Mouse (Mus musculus) erythroblast, embryonic 14.5 days (primary cell): ENCODE data around the gene Arhgap17. TPM values are rescaled to one million over a fixed set of nuclear protein-coding genes. Genes with fewer than 3 reads are reported as not detected.

ENCODE experiments used
- H3K27me3 ChIP-seq: 2 replicates; pipeline ENCODE4 v1.6.1; 2012; ENCODE audit warnings: inconsistent platforms; ENCODE audit not compliant: control insufficient read depth
- H3K36me3 ChIP-seq: 2 replicates; pipeline ENCODE4 v1.6.1; 2012; ENCODE audit warnings: mild to moderate bottlenecking, inconsistent platforms; ENCODE audit not compliant: control insufficient read depth
- H3K4me1 ChIP-seq: 2 replicates; pipeline ENCODE4 v1.6.1; 2012; ENCODE audit warnings: inconsistent platforms; ENCODE audit not compliant: control insufficient read depth
- H3K4me3 ChIP-seq: replicated peaks from 2 replicates; pipeline ENCODE3; 2012; ENCODE audit warnings: moderate library complexity, mild to moderate bottlenecking, inconsistent platforms
- H3K9me3 ChIP-seq: 2 replicates; pipeline ENCODE4 v1.6.1; 2012; ENCODE audit warnings: low read length, inconsistent platforms, mixed read lengths; ENCODE audit not compliant: control insufficient read depth
- GATA1 ChIP-seq: IDR thresholded peaks from 2 replicates; pipeline ENCODE4 v1.6.1; 2012; ENCODE audit warnings: low read length, inconsistent platforms, mixed read lengths
- TAL1 ChIP-seq: IDR thresholded peaks from 3 replicates; pipeline ENCODE4 v1.6.1; 2012; ENCODE audit warnings: low read length, inconsistent platforms, mixed read lengths
- polyA plus RNA-seq: library from polyadenylated mRNA; stranded (reverse); fragments of >175 nt; gene quantifications from 2 replicates; pipeline ENCODE4 v1.2.3, GENCODE M21; 2012

Gene Arhgap17
- polyA plus RNA-seq, 1 experiment, result 3.8 TPM

DNA sequence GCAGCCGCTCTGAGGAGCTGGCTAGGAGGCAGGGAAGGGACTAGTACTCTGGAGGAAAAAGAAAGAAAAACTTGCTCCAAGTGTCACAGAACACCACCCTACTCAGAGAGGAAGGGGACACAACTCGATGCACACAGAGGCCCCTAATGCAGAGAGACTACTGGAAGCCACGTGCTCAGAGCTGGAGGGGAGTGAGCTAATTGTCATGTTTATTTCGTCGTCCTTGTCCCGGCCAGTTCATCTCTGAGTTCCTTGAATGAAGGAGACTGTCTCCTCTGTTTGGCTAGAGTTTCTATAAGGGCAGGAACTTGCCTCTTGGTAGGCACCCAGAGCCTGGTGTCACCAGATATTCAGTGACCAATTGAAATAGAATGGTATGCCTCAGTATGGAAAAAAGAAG is 118.4 kb downstream of the Arhgap17 start:
- TF ChIP-seq GATA1 (no peak), TAL1 (no peak)
- H3K4me1 ChIP-seq, result peaks cover 2% of the 10 kb centered on the region
- no peak overlapping the region for H3K4me3 ChIP-seq
- H3K27me3 ChIP-seq, result no peaks in the 10 kb centered on the region
- no peaks in the 10 kb centered on the region for H3K36me3 ChIP-seq
- no peaks in the 10 kb centered on the region for H3K9me3 ChIP-seq

DNA sequence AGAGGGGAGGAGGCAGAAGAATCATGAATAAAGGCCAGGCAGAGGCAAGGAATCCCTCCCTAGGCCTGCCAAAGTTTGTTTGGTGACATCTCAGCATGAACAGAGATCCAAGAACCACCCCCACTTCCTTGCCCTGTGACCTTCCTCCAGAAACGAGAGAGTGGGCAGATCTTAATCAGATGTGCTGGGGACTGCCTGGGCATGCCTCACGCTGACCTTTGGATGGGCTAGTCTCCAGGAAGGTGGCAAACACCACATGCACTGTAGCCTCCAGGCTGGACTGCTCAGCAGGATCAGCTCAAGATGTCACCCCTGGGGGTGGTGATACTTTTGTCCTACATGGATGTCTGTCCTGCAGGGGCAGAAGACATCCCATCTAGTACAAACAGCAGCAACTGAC is 121.5 kb downstream of the Arhgap17 start:
- no peaks in the 10 kb centered on the region for H3K27me3 ChIP-seq
- H3K36me3 ChIP-seq, result no peaks in the 10 kb centered on the region
- peaks cover 16% of the 10 kb centered on the region for H3K4me1 ChIP-seq
- no peak overlapping the region for H3K4me3 ChIP-seq
- no peaks in the 10 kb centered on the region for H3K9me3 ChIP-seq
- no peak for TF ChIP-seq GATA1
- no peak for TF ChIP-seq TAL1

- TF ChIP-seq GATA1 (no peak), TAL1 (no peak)
- Histone ChIP-seq H3K4me3 (no peak overlapping the region), H3K9me3 (no peaks in the 10 kb centered on the region), H3K4me1 (peaks cover 16% of the 10 kb centered on the region), H3K36me3 (no peaks in the 10 kb centered on the region), H3K27me3 (no peaks in the 10 kb centered on the region)
Observed at GRCm38 (mm10) chr7:123246504-123247084, 123.1 kb downstream of the Arhgap17 start.

GRCm38 (mm10) chr7:123244833-123245232 is 124.9 kb downstream of the Arhgap17 start:
- Histone ChIP-seq H3K9me3 (no peaks in the 10 kb centered on the region), H3K27me3 (no peaks in the 10 kb centered on the region), H3K36me3 (no peaks in the 10 kb centered on the region), H3K4me1 (peaks cover 16% of the 10 kb centered on the region), H3K4me3 (no peak overlapping the region)
- TF ChIP-seq TAL1 (no peak), GATA1 (no peak)

DNA sequence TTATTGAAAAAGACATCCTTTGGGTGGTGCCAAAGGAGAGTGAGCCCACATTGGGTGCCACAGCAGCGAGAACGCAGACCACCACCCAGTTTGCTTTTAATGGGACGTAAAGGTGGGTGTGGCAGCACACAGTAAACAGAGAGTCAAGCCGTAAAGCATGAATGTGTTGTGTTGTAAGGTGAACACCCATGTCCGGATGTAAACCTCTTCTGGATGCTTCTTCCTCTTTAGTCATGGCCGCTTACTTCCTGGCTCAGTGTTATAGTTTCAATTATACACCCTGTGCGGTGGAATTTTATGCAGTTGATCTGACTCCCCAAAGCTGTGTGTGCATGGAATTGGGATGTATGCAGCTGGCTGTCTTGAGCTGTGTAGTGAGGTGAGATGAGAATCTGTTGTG is 127.5 kb downstream of the Arhgap17 start:
- Histone ChIP-seq H3K4me1 (peaks cover 16% of the 10 kb centered on the region), H3K27me3 (no peaks in the 10 kb centered on the region), H3K4me3 (no peak overlapping the region), H3K9me3 (no peaks in the 10 kb centered on the region), H3K36me3 (no peaks in the 10 kb centered on the region)
- TF ChIP-seq GATA1, result no peak
- no peak for TF ChIP-seq TAL1

DNA sequence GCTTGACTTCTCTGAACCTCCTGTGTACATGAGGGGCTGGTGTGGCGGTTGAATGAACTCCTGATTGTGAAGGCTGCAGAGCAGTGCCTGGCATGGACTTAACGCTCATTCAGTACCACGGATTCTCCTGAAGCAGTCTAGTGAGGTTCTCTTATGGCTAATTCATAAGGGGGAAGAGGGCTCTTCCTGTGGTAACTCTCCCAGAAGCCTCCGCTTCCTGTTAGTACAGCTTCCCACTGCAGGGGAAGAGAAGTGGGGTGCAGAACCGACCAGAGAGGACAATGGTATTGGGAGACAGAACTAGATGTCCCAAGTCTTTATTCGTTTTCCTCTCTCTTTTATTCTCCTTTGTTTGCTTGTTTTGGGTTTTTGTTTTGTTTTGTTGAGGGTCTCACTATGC is 129.7 kb downstream of the Arhgap17 start:
- H3K27me3 ChIP-seq, result no peaks in the 10 kb centered on the region
- TF ChIP-seq TAL1, result no peak
- no peak for TF ChIP-seq GATA1
- no peak overlapping the region for H3K4me3 ChIP-seq
- no peaks in the 10 kb centered on the region for H3K36me3 ChIP-seq
- H3K9me3 ChIP-seq, result no peaks in the 10 kb centered on the region
- peaks cover 7% of the 10 kb centered on the region for H3K4me1 ChIP-seq

GRCm38 (mm10) chr7:123238621-123239020 is 131.1 kb downstream of the Arhgap17 start:
- TF ChIP-seq GATA1, result no peak
- no peak for TF ChIP-seq TAL1
- Histone ChIP-seq H3K27me3 (no peaks in the 10 kb centered on the region), H3K4me3 (no peak overlapping the region)

DNA sequence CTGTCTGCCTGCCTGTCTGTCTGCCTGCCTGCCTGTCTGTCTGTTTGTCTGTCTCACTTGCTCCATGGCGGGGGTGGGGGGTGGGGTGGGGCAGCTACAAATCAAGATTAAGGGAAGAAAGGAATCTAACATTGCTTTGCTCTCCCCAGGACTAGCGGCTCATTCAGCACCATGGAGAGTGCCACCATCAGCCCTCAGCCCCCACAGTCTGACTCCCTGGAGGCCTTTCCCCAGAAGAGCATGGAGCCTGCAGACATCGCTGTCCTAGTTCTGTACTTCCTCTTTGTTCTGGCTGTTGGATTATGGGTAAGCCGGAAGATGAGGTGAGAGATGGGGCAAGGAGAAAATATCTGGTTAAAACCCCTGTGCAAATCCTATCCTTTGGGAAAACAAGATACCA is 134.3 kb downstream of the Arhgap17 start:
- H3K9me3 ChIP-seq, result no peaks in the 10 kb centered on the region

More at GRCm38 (mm10) chr7:123238621-123239020, 131.1 kb downstream of the Arhgap17 start:
- H3K36me3 ChIP-seq, result no peaks in the 10 kb centered on the region
- H3K4me1 ChIP-seq, result no peaks in the 10 kb centered on the region
- H3K9me3 ChIP-seq, result no peaks in the 10 kb centered on the region

More for the DNA sequence above, 134.3 kb downstream of the Arhgap17 start:
- no peak overlapping the region for H3K4me3 ChIP-seq
- no peak for TF ChIP-seq GATA1
- no peaks in the 10 kb centered on the region for H3K4me1 ChIP-seq
- no peaks in the 10 kb centered on the region for H3K36me3 ChIP-seq
- H3K27me3 ChIP-seq, result no peaks in the 10 kb centered on the region

Other genes with a start within 250 kb of the Arhgap17 start
- gene Tnrc6a, start 246.0 kb downstream of the Arhgap17 start, polyA plus RNA-seq, result 1.1 and 1.8 TPM in 2 replicates
- gene Slc5a11, start 155.1 kb downstream of the Arhgap17 start, polyA plus RNA-seq, result not detected in 2 replicates
- 0.30 and 0.61 TPM in 2 replicates for gene Lcmt1, start 131 bp downstream of the Arhgap17 start, polyA plus RNA-seq
- gene Aqp8, start 92.4 kb upstream of the Arhgap17 start, polyA plus RNA-seq, result not detected in 2 replicates
- gene Zkscan2, start 130.5 kb upstream of the Arhgap17 start, polyA plus RNA-seq, result not detected in 2 replicates